Mouse (Mus musculus) lung, postnatal 0 days (tissue): ENCODE results near the gene Guca1b. TPM values are rescaled to one million over a fixed set of nuclear protein-coding genes. Genes with fewer than 3 reads are reported as not detected.

ENCODE experiments used
- ATAC-seq: fragments of 200-750 bp; cut with Nextera tagmentation; 2 replicates; pipeline ENCODE4 v1.8.0; 2017; ENCODE audit warnings: moderate library complexity
- DNase-seq: peaks from one replicate; pipeline ENCODE4 v3.0.0-alpha.2; 2016; ENCODE audit warnings: low spot score
- H3K27ac ChIP-seq: fragments of 300-500 bp; sonication (generic); 2 replicates; pipeline ENCODE4 v1.5.1; 2014; ENCODE audit warnings: antibody characterized with exemption, mild to moderate bottlenecking, low read length, mixed read lengths
- H3K27me3 ChIP-seq: fragments of 300-500 bp; sonication (generic); replicated peaks from 2 replicates; pipeline ENCODE4 v1.6.1; 2014; ENCODE audit warnings: low read length, mixed read lengths; ENCODE audit not compliant: insufficient read depth
- H3K36me3 ChIP-seq: fragments of 300-500 bp; sonication (generic); 2 replicates; pipeline ENCODE4 v1.6.1; 2014; ENCODE audit warnings: low read length, mixed read lengths; ENCODE audit not compliant: insufficient read depth
- H3K4me1 ChIP-seq: fragments of 300-500 bp; sonication (generic); 2 replicates; pipeline ENCODE4 v1.6.1; 2014; ENCODE audit warnings: antibody characterized with exemption, low read depth, low read length, mixed read lengths; ENCODE audit not compliant: insufficient read depth
- H3K4me2 ChIP-seq: fragments of 300-500 bp; sonication (generic); replicated peaks from 2 replicates; pipeline ENCODE4 v1.6.1; 2014; ENCODE audit warnings: low read depth, mild to moderate bottlenecking, low read length, moderate library complexity, mixed read lengths
- H3K4me3 ChIP-seq: fragments of 300-500 bp; sonication (generic); 2 replicates; pipeline ENCODE4 v1.5.1; 2014; ENCODE audit warnings: low read depth, low read length
- H3K9ac ChIP-seq: fragments of 300-500 bp; sonication (generic); replicated peaks from 2 replicates; pipeline ENCODE4 v1.6.1; 2014; ENCODE audit warnings: low read depth, mild to moderate bottlenecking
- H3K9me3 ChIP-seq: fragments of 300-500 bp; sonication (generic); 2 replicates; pipeline ENCODE4 v1.6.1; 2016; ENCODE audit warnings: low read length, mixed read lengths
- CTCF ChIP-seq: IDR thresholded peaks from 2 replicates; pipeline ENCODE4 v1.5.1; 2016; ENCODE audit warnings: antibody characterized with exemption, mild to moderate bottlenecking
- EP300 ChIP-seq: IDR thresholded peaks from 2 replicates; pipeline ENCODE4 v1.6.1; 2016; ENCODE audit warnings: antibody characterized with exemption, mild to moderate bottlenecking, control low read depth
- WGBS: fragments of 180-500 bp; shearing (Covaris S2); extraction: QIAGEN DNeasy Blood & Tissue Kit; methylation state at CpG from one replicate; pipeline ENCODE4 v1.1.7; 2014; 5-methylcytosine and 5-hydroxymethylcytosine counted together
- polyA plus RNA-seq: library from polyadenylated mRNA; unstranded; fragments of >200 nt; fragmentation: Nextera tagmentation; extraction: Ambion mirVana; gene quantifications from 2 replicates; pipeline ENCODE4 v1.2.1, GENCODE M21; 2015

The Guca1b gene
- polyA plus RNA-seq, 1 experiment from 2014 or later, result 0.23 TPM

GRCm38 (mm10) chr17:47383266-47383665 is 1.9 kb upstream of the Guca1b start:
- ATAC-seq, result no peak
- DNase-seq, result no peak
- H3K4me2 ChIP-seq, result no peak overlapping the region
- no peaks in the 10 kb centered on the region for H3K27me3 ChIP-seq
- no peaks in the 10 kb centered on the region for H3K9me3 ChIP-seq
- 69% methylated on average over 4 of the region's 4 CpGs for WGBS
- no peak overlapping the region for H3K27ac ChIP-seq
- no peaks in the 10 kb centered on the region for H3K4me1 ChIP-seq
- H3K9ac ChIP-seq, result no peak overlapping the region
- H3K36me3 ChIP-seq, result peaks cover 4% of the 10 kb centered on the region; the same call in 1 of the 2 replicates
- H3K4me3 ChIP-seq, result no peak overlapping the region
- TF ChIP-seq CTCF, result no peak
- TF ChIP-seq EP300, result no peak

GRCm38 (mm10) chr17:47384064-47384463 is 1.1 kb upstream of the Guca1b start:
- no peak overlapping the region for H3K4me3 ChIP-seq
- TF ChIP-seq EP300 (no peak), CTCF (peak; percentile 22; the same call in 1 of the 2 replicates)
- WGBS, result 91% methylated on average over 3 of the region's 3 CpGs
- DNase-seq, result no peak
- H3K27ac ChIP-seq, result no peak overlapping the region
- no peaks in the 10 kb centered on the region for H3K27me3 ChIP-seq
- no peak overlapping the region for H3K9ac ChIP-seq
- H3K4me1 ChIP-seq, result no peaks in the 10 kb centered on the region
- no peak overlapping the region for H3K4me2 ChIP-seq
- ATAC-seq, result no peak
- no peaks in the 10 kb centered on the region for H3K9me3 ChIP-seq
- H3K36me3 ChIP-seq, result 0 out of 2 replicates have a peak, but pooled peaks cover 4% of the 10 kb centered on the region

- TF ChIP-seq EP300 (no peak), CTCF (peak; percentile 84)
- 50% methylated on average over 4 of the region's 4 CpGs for WGBS
- H3K9me3 ChIP-seq, result no peaks in the 10 kb centered on the region
- ATAC-seq, result no peak
- no peak overlapping the region for H3K27ac ChIP-seq
- H3K27me3 ChIP-seq, result no peaks in the 10 kb centered on the region
- H3K4me3 ChIP-seq, result no peak overlapping the region
- H3K9ac ChIP-seq, result no peak overlapping the region
- no peaks in the 10 kb centered on the region for H3K36me3 ChIP-seq
- peak; percentile 50 for DNase-seq
- H3K4me2 ChIP-seq, result no peak overlapping the region
- H3K4me1 ChIP-seq, result no peaks in the 10 kb centered on the region
Observed at GRCm38 (mm10) chr17:47386649-47387048, 1.5 kb downstream of the Guca1b start.

GRCm38 (mm10) chr17:47394223-47394869 is 9.2 kb downstream of the Guca1b start:
- peak overlapping the region; percentile 28 for H3K4me3 ChIP-seq
- no peak for TF ChIP-seq CTCF
- TF ChIP-seq EP300, result no peak
- DNase-seq (peak; percentile 27), ATAC-seq (no peak)
- H3K4me2 ChIP-seq, result peak overlapping the region; percentile 56
- no peaks in the 10 kb centered on the region for H3K4me1 ChIP-seq
- no peaks in the 10 kb centered on the region for H3K27me3 ChIP-seq
- no peaks in the 10 kb centered on the region for H3K9me3 ChIP-seq
- H3K36me3 ChIP-seq, result no peaks in the 10 kb centered on the region
- no peak overlapping the region for H3K27ac ChIP-seq
- WGBS, result 16% methylated on average over 24 of the region's 24 CpGs
- H3K9ac ChIP-seq, result peak overlapping the region; percentile 13; the same call in 1 of the 2 replicates

- H3K4me3 ChIP-seq, result peak overlapping the region; percentile 28
- peak; percentile 77 for DNase-seq
- no peaks in the 10 kb centered on the region for H3K36me3 ChIP-seq
- H3K4me1 ChIP-seq, result no peaks in the 10 kb centered on the region
- H3K27me3 ChIP-seq, result no peaks in the 10 kb centered on the region
- H3K27ac ChIP-seq, result no peak overlapping the region
- H3K9me3 ChIP-seq, result no peaks in the 10 kb centered on the region
- ATAC-seq, result peak; percentile 92
- TF ChIP-seq CTCF (no peak), EP300 (0 out of 2 replicates have a peak, but pooled peaks have one; percentile 11)
- WGBS, result 3% methylated on average over 17 of the region's 20 CpGs
- peak overlapping the region; percentile 56 for H3K4me2 ChIP-seq
- 0 out of 2 replicates have a peak overlapping the region, but pooled peaks have one; percentile 13 for H3K9ac ChIP-seq
Observed at GRCm38 (mm10) chr17:47395376-47395913, 10.3 kb downstream of the Guca1b start.

GRCm38 (mm10) chr17:47399091-47399490 is 13.9 kb downstream of the Guca1b start:
- TF ChIP-seq CTCF (no peak), EP300 (no peak)
- ATAC-seq (no peak), DNase-seq (no peak)
- H3K9me3 ChIP-seq, result no peaks in the 10 kb centered on the region
- no peak overlapping the region for H3K4me3 ChIP-seq
- 81% methylated on average over 8 of the region's 8 CpGs for WGBS
- H3K36me3 ChIP-seq, result no peaks in the 10 kb centered on the region
- no peaks in the 10 kb centered on the region for H3K27me3 ChIP-seq
- H3K4me2 ChIP-seq, result no peak overlapping the region
- no peak overlapping the region for H3K27ac ChIP-seq
- H3K9ac ChIP-seq, result no peak overlapping the region
- no peaks in the 10 kb centered on the region for H3K4me1 ChIP-seq
